Mouse (Mus musculus): ENCODE measurements around the gene Itih5.

GRCm38 (mm10) chr2:10140456-10140855, 12.9 kb upstream of the Itih5 start:
- TF ChIP-seq CTCF (IDR thresholded peaks at IDR 0.05; ENCODE audit: low read depth) = no peak
- no peak for TF ChIP-seq EP300 (IDR thresholded peaks at IDR 0.05; ENCODE audit: low read depth)

All from liver, postnatal 0 days (tissue).